Mouse (Mus musculus) kidney, adult 2 months (tissue): Measurements from ENCODE around the gene Psrc1. TPM values are rescaled to one million over a fixed set of nuclear protein-coding genes. Genes with fewer than 3 reads are reported as not detected.

Source experiments
- DNase-seq: peaks from one replicate; pipeline ENCODE4 v3.0.0; 2021
- H3K27ac ChIP-seq: fragments of 200-500 bp; 2 replicates; pipeline ENCODE4 v1.5.1; 2012; ENCODE audit warnings: low read depth, low read length, control low read depth, inconsistent platforms; ENCODE audit not compliant: insufficient read depth
- H3K27me3 ChIP-seq: fragments of 200-500 bp; replicated peaks from 2 replicates; pipeline ENCODE4 v1.6.1; 2012; ENCODE audit warnings: mild to moderate bottlenecking, moderate library complexity, low read length, inconsistent platforms; ENCODE audit not compliant: control insufficient read depth, insufficient read depth
- H3K36me3 ChIP-seq: fragments of 200-500 bp; 2 replicates; pipeline ENCODE4 v1.6.1; 2012; ENCODE audit warnings: mild to moderate bottlenecking, moderate library complexity, low read length, inconsistent platforms; ENCODE audit not compliant: control insufficient read depth, insufficient read depth
- H3K4me1 ChIP-seq: fragments of 200-500 bp; 2 replicates; pipeline ENCODE4 v1.6.1; 2011; ENCODE audit warnings: low read length; ENCODE audit not compliant: control insufficient read depth, insufficient read depth
- H3K4me3 ChIP-seq: fragments of 200-500 bp; 2 replicates; pipeline ENCODE4 v1.5.1; 2011; ENCODE audit warnings: mild to moderate bottlenecking, low read depth, low read length, control low read depth; ENCODE audit not compliant: insufficient read depth
- CTCF ChIP-seq: fragments of 200-500 bp; conservative IDR thresholded peaks from 2 replicates; pipeline ENCODE4 v1.5.1; 2011; ENCODE audit warnings: low read depth, mild to moderate bottlenecking, control low read depth, low read length, moderate library complexity, mixed read lengths; ENCODE audit not compliant: insufficient read depth, insufficient read length
- POLR2A ChIP-seq: fragments of 200-500 bp; IDR thresholded peaks from one replicate; pipeline ENCODE4 v1.6.1; 2011; ENCODE audit warnings: low read depth, low read length, control low read depth
- WGBS: fragments of 180-500 bp; shearing (Covaris S2); methylation state at CpG from one replicate; pipeline ENCODE4 v1.1.7; 2018; 5-methylcytosine and 5-hydroxymethylcytosine counted together
- polyA plus RNA-seq: library from polyadenylated mRNA; depleted of rRNA; stranded (reverse); fragments of >200 nt; gene quantifications from 2 replicates; pipeline ENCODE4 v1.2.3, GENCODE M21; 2012

The Psrc1 gene
- polyA plus RNA-seq, 1 experiment = 1.7 TPM

DNA sequence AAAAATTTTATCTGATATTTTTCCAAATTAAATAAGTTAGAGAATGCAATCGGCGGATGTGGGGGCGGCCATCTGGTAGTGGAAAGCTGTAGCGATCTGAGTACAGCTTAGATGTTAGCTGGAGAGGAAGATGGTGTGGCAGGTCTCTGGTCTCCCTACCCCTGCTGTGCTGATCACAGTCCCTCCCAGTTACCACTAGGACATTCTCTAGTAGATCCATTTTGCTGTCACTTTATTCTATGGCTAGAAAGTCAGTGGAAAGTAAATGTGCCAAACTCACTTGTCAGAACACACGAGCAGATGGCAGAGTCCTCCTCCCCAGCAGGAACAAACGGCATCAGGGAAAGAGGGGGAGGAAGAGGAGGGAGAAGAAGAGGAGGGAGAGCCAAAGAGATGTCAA is 25.2 kb upstream of the Psrc1 start:
- 77% methylated on average over 6 of the region's 6 CpGs for WGBS
- DNase-seq = no peak
- H3K27ac ChIP-seq = no peak overlapping the region
- no peak overlapping the region for H3K4me3 ChIP-seq
- TF ChIP-seq POLR2A (no peak), CTCF (no peak)
- no peaks in the 10 kb centered on the region for H3K27me3 ChIP-seq
- no peaks in the 10 kb centered on the region for H3K4me1 ChIP-seq
- H3K36me3 ChIP-seq = no peaks in the 10 kb centered on the region

DNA sequence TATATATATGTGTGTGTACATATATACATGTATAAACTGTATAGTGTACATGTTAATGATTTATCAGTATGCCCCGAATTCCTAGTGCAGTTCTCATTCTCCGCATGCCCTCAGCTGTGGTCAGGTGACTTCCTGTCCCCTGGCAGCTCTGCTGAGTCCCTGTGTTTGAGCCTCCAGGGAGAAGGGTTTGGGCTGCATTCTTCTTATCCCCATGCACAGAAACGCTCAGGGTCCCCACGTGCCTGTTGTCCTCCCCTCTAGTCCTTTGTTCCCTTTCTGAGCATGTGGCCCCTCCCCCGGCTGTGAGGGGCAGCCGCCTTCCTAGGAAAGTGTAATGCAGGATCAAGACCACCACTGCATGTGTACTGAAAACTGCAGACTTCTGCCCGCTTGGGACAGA is 22.7 kb upstream of the Psrc1 start:
- no peak for DNase-seq
- TF ChIP-seq POLR2A (no peak), CTCF (no peak)
- no peaks in the 10 kb centered on the region for H3K36me3 ChIP-seq
- no peak overlapping the region for H3K4me3 ChIP-seq
- H3K27me3 ChIP-seq = no peaks in the 10 kb centered on the region
- H3K27ac ChIP-seq = no peak overlapping the region
- no peaks in the 10 kb centered on the region for H3K4me1 ChIP-seq
- 19% methylated on average over 7 of the region's 7 CpGs for WGBS

DNA sequence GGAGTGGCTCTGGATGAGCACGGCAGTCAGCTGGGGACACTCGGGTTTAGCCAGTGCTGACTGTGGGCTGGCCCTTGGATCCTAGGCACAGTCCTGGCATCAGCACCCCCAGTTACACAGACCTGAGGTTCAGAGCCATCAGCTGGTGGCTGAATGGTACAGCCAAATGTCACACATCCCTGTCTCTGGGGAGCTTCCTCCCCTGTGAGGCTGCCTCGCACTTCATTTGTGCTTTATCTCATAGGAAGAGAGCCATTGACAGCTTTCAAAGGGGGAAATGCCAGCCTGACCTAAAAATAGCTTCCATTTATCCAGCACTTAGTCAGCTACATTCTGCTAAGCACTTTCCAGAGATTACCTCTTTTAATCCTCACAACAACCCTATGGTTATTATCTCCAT is 20.0 kb upstream of the Psrc1 start:
- no peaks in the 10 kb centered on the region for H3K4me1 ChIP-seq
- H3K36me3 ChIP-seq = no peaks in the 10 kb centered on the region
- no peaks in the 10 kb centered on the region for H3K27me3 ChIP-seq
- no peak overlapping the region for H3K27ac ChIP-seq
- H3K4me3 ChIP-seq = no peak overlapping the region
- no peak for TF ChIP-seq CTCF
- no peak for TF ChIP-seq POLR2A
- DNase-seq = no peak
- WGBS = 75% methylated on average over 3 of the region's 3 CpGs

DNA sequence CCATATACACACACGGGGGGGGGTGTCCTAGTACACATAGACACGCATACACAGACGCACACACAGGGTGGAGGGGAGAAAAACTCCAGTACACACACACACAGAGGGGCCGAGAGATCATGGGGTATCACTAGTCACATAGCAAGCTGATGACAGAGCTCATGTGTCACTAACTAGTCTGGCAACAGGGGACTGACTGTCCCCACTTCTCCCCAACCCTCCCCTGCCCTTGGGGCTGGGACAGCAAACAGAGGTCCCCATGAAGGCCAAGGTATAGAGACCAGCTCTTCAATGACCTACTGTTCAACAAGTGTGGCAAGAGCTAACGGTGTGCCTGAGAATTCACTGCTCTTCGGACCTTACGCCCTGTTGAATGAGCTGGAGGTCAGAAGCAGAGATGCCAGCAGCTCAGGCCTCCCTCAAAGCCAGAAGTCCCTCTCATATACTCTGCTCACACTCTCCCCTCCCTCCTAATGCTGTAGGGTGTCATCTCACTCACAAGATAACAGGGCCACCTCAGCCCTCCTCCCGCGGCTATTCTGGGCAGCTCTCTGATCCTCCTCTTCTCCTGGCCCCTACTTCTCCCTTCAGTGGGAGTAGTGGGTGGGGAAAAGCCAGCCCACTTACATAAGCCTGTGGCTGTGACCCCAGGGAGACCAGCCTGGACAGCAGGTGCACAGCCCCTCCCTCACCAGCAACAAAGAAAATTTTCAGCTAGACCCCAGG is 19.2 kb upstream of the Psrc1 start, which contains the start of gene Mybphl:
TSS of gene Mybphl (plus strand) at position 642 of the 726 bp plus-strand sequence.
- H3K4me3 ChIP-seq = no peak within 1 kb of the TSS
- 57% methylated on average over 9 of the region's 9 CpGs for WGBS
- TF ChIP-seq CTCF (no peak), POLR2A (no peak)
- no peaks in the 10 kb centered on the region for H3K4me1 ChIP-seq
- no peak within 1 kb of the TSS for H3K27ac ChIP-seq
- no peaks in the 10 kb centered on the region for H3K36me3 ChIP-seq
- H3K27me3 ChIP-seq = no peaks in the 10 kb centered on the region
- no peak for DNase-seq

DNA sequence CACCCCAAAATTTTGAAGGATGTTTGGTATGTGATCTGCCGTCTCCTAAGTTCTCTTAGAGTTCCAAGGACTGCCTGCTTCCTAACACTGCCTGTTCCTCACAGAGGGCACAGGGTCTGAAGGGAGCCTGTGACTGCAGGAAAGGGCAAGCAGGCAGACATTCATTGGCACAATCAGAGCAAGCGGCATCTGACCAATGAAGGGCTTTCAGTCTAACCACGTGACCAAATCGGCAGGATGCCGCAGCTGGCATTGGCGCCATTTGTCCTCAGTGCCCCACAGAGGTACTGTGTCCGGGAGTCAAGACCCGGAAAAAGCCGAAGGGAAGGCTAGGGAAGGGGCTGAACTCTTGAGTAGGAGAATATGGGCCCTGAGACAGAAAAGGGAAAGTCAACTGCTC is 16.5 kb upstream of the Psrc1 start:
- Histone ChIP-seq H3K36me3 (no peaks in the 10 kb centered on the region), H3K4me1 (no peaks in the 10 kb centered on the region), H3K27me3 (no peaks in the 10 kb centered on the region), H3K27ac (no peak overlapping the region), H3K4me3 (no peak overlapping the region)
- WGBS = 70% methylated on average over 9 of the region's 9 CpGs
- TF ChIP-seq POLR2A (no peak), CTCF (no peak)
- no peak for DNase-seq

DNA sequence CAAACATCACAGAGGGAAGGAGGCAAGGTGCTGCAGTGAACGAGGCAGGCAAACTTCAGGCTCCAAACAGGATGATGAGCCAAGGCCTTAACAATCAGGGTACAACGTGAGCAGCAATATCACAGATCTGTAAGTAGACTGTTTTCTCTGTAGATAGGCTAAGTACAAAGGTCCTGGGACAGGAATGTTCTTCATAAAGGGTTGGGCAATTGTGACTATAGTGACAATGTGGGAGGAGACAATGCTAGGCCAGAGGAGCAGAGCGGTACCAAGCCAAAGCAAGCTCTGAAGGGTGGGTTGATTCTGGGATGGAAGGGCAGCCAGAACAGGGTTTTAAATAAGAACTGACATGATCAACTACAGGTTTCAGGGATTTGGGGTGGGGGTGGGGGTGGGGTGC is 15.8 kb upstream of the Psrc1 start:
- H3K36me3 ChIP-seq = no peaks in the 10 kb centered on the region
- no peaks in the 10 kb centered on the region for H3K27me3 ChIP-seq
- no peaks in the 10 kb centered on the region for H3K4me1 ChIP-seq
- no peak for DNase-seq
- no peak overlapping the region for H3K4me3 ChIP-seq
- TF ChIP-seq POLR2A = no peak
- TF ChIP-seq CTCF = no peak
- H3K27ac ChIP-seq = no peak overlapping the region
- 78% methylated on average over 3 of the region's 3 CpGs for WGBS

DNA sequence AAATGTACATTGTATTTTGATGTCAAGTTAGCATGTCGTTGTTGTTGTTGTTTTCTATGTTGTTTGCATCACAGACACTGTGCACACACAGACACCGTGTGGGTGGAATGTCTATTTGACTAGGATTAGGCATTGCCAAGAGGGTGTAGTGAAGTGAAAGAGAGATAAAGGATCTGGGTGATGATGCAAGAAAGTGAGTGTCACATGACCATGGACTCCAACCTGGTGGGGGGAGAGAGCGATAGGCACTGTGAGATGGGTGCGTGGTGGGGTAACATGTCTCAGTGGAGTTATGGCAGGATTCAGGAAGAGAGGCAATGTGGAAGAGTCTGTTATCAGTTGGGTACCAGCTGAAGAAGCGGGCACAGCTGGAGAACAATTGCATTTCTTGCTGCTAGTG is 14.9 kb upstream of the Psrc1 start:
- 86% methylated on average over 5 of the region's 5 CpGs for WGBS

More for the DNA sequence above, 14.9 kb upstream of the Psrc1 start:
- TF ChIP-seq POLR2A (no peak), CTCF (no peak)
- Histone ChIP-seq H3K4me3 (no peak overlapping the region), H3K4me1 (no peaks in the 10 kb centered on the region), H3K27me3 (no peaks in the 10 kb centered on the region), H3K27ac (no peak overlapping the region), H3K36me3 (no peaks in the 10 kb centered on the region)
- no peak for DNase-seq
